Mouse (Mus musculus) testis, adult 2 months (tissue): Measurements from ENCODE around the gene Akap2. TPM values are rescaled to one million over a fixed set of nuclear protein-coding genes. Genes with fewer than 3 reads are reported as not detected.

Experiments
- H3K27ac ChIP-seq: fragments of 200-500 bp; 2 replicates; pipeline ENCODE4 v1.5.1; 2012; ENCODE audit warnings: low read depth, low read length; ENCODE audit not compliant: control insufficient read depth, insufficient read depth
- H3K27me3 ChIP-seq: fragments of 200-500 bp; 2 replicates; pipeline ENCODE4 v1.6.1; 2012; ENCODE audit warnings: mild to moderate bottlenecking, low read length, moderate library complexity; ENCODE audit not compliant: control insufficient read depth, insufficient read depth
- H3K36me3 ChIP-seq: fragments of 200-500 bp; 2 replicates; pipeline ENCODE4 v1.6.1; 2012; ENCODE audit warnings: mild to moderate bottlenecking, low read length; ENCODE audit not compliant: control insufficient read depth, insufficient read depth
- H3K4me1 ChIP-seq: fragments of 200-500 bp; 2 replicates; pipeline ENCODE4 v1.6.1; 2012; ENCODE audit warnings: low read length; ENCODE audit not compliant: control insufficient read depth, insufficient read depth
- H3K4me3 ChIP-seq: fragments of 200-500 bp; 2 replicates; pipeline ENCODE4 v1.5.1; 2012; ENCODE audit warnings: low read depth, mild to moderate bottlenecking, low read length, moderate library complexity, mixed read lengths; ENCODE audit not compliant: control insufficient read depth
- CTCF ChIP-seq: fragments of 200-500 bp; IDR thresholded peaks from 2 replicates; pipeline ENCODE4 v1.5.1; 2012; ENCODE audit warnings: low read depth, mild to moderate bottlenecking, inconsistent platforms, low read length, moderate library complexity; ENCODE audit not compliant: control insufficient read depth, insufficient read depth, insufficient replicate concordance
- POLR2A ChIP-seq: fragments of 200-500 bp; IDR thresholded peaks from 2 replicates; pipeline ENCODE4 v1.6.1; 2012; ENCODE audit warnings: low read depth, mild to moderate bottlenecking, inconsistent platforms, low read length, moderate library complexity; ENCODE audit not compliant: control insufficient read depth
- polyA plus RNA-seq: library from polyadenylated mRNA; depleted of rRNA; stranded (reverse); fragments of >200 nt; gene quantifications from 2 replicates; pipeline ENCODE4 v1.2.3, GENCODE M21; 2012

The Akap2 gene
- polyA plus RNA-seq, 1 experiment, result 18.1 TPM

- no peaks in the 10 kb centered on the region for H3K27me3 ChIP-seq
- H3K4me1 ChIP-seq, result peaks cover 2% of the 10 kb centered on the region; the same call in 1 of the 2 replicates
- no peaks in the 10 kb centered on the region for H3K36me3 ChIP-seq
- TF ChIP-seq POLR2A (no peak), CTCF (no peak)
- H3K4me3 ChIP-seq, result no peak overlapping the region
- no peak overlapping the region for H3K27ac ChIP-seq
Observed at GRCm38 (mm10) chr4:57801239-57801638, 83.8 kb downstream of the Akap2 start.

- peak overlapping the region; percentile 54 for H3K27ac ChIP-seq
Observed at GRCm38 (mm10) chr4:57801986-57802385, 84.5 kb downstream of the Akap2 start.

GRCm38 (mm10) chr4:57802411-57802810 is 85.0 kb downstream of the Akap2 start:
- H3K27ac ChIP-seq, result peak overlapping the region; percentile 54
- no peak overlapping the region for H3K4me3 ChIP-seq
- no peak for TF ChIP-seq POLR2A
- TF ChIP-seq CTCF, result no peak
- H3K27me3 ChIP-seq, result no peaks in the 10 kb centered on the region
- H3K4me1 ChIP-seq, result peaks cover 2% of the 10 kb centered on the region; the same call in 1 of the 2 replicates
- H3K36me3 ChIP-seq, result no peaks in the 10 kb centered on the region

More at GRCm38 (mm10) chr4:57801986-57802385, 84.5 kb downstream of the Akap2 start:
- Histone ChIP-seq H3K36me3 (no peaks in the 10 kb centered on the region), H3K4me1 (peaks cover 2% of the 10 kb centered on the region; the same call in 1 of the 2 replicates), H3K4me3 (no peak overlapping the region), H3K27me3 (no peaks in the 10 kb centered on the region)
- no peak for TF ChIP-seq POLR2A
- TF ChIP-seq CTCF, result no peak

- Histone ChIP-seq H3K27me3 (no peaks in the 10 kb centered on the region), H3K36me3 (no peaks in the 10 kb centered on the region), H3K27ac (no peak overlapping the region), H3K4me1 (no peaks in the 10 kb centered on the region), H3K4me3 (no peak overlapping the region)
- TF ChIP-seq POLR2A, result no peak
- TF ChIP-seq CTCF, result no peak
Observed at GRCm38 (mm10) chr4:57804902-57805301, 87.4 kb downstream of the Akap2 start.

- no peaks in the 10 kb centered on the region for H3K36me3 ChIP-seq
- no peaks in the 10 kb centered on the region for H3K27me3 ChIP-seq
- TF ChIP-seq CTCF, result no peak
- TF ChIP-seq POLR2A, result no peak
- no peak overlapping the region for H3K4me3 ChIP-seq
- no peaks in the 10 kb centered on the region for H3K4me1 ChIP-seq
- no peak overlapping the region for H3K27ac ChIP-seq
Observed at GRCm38 (mm10) chr4:57809449-57809848, 92.0 kb downstream of the Akap2 start.

- no peaks in the 10 kb centered on the region for H3K4me1 ChIP-seq
- H3K27ac ChIP-seq, result no peak overlapping the region
- no peaks in the 10 kb centered on the region for H3K27me3 ChIP-seq
- H3K36me3 ChIP-seq, result no peaks in the 10 kb centered on the region
- H3K4me3 ChIP-seq, result no peak overlapping the region
- TF ChIP-seq POLR2A (no peak), CTCF (no peak)
Observed at GRCm38 (mm10) chr4:57812075-57812474, 94.6 kb downstream of the Akap2 start.

- no peaks in the 10 kb centered on the region for H3K36me3 ChIP-seq
- no peak for TF ChIP-seq CTCF
- TF ChIP-seq POLR2A, result no peak
- no peaks in the 10 kb centered on the region for H3K4me1 ChIP-seq
- no peaks in the 10 kb centered on the region for H3K27me3 ChIP-seq
- no peak overlapping the region for H3K4me3 ChIP-seq
- H3K27ac ChIP-seq, result no peak overlapping the region
Observed at GRCm38 (mm10) chr4:57812916-57813575, 95.6 kb downstream of the Akap2 start.

GRCm38 (mm10) chr4:57813576-57813945 is 96.1 kb downstream of the Akap2 start:
- H3K27me3 ChIP-seq, result no peaks in the 10 kb centered on the region
- no peaks in the 10 kb centered on the region for H3K36me3 ChIP-seq
- no peak for TF ChIP-seq CTCF
- TF ChIP-seq POLR2A, result no peak
- no peak overlapping the region for H3K4me3 ChIP-seq
- H3K27ac ChIP-seq, result no peak overlapping the region
- H3K4me1 ChIP-seq, result no peaks in the 10 kb centered on the region

- Histone ChIP-seq H3K4me3 (no peak overlapping the region), H3K4me1 (no peaks in the 10 kb centered on the region), H3K27ac (no peak overlapping the region), H3K36me3 (no peaks in the 10 kb centered on the region), H3K27me3 (no peaks in the 10 kb centered on the region)
- TF ChIP-seq CTCF (no peak), POLR2A (no peak)
Observed at GRCm38 (mm10) chr4:57815355-57815754, 97.9 kb downstream of the Akap2 start.
